Mouse (Mus musculus): ENCODE data around the gene Flt3.

Flt3 gene

GRCm38 (mm10) chr5:147410585-147410984, 10.3 kb upstream of the Flt3 start:
- DNase-seq (ENCODE audit: low read depth, low spot score), result no peak

- no peak for DNase-seq (ENCODE audit: low read depth, low spot score)
Measured at GRCm38 (mm10) chr5:147408731-147409130, 8.4 kb upstream of the Flt3 start.

GRCm38 (mm10) chr5:147406135-147406534, 5.8 kb upstream of the Flt3 start:
- no peak for DNase-seq (ENCODE audit: low read depth, low spot score)

- DNase-seq (ENCODE audit: low read depth, low spot score), result no peak
Measured at GRCm38 (mm10) chr5:147402505-147402904, 2.2 kb upstream of the Flt3 start.

GRCm38 (mm10) chr5:147401024-147401423, 735 bp upstream of the Flt3 start:
- DNase-seq (ENCODE audit: low read depth, low spot score), result no peak

- DNase-seq (ENCODE audit: low read depth, low spot score), result no peak
Measured at GRCm38 (mm10) chr5:147400505-147400979, 253 bp upstream of the Flt3 start.

GRCm38 (mm10) chr5:147395050-147395449, 5.2 kb downstream of the Flt3 start:
- no peak for DNase-seq (ENCODE audit: low read depth, low spot score)

- DNase-seq (ENCODE audit: low read depth, low spot score), result no peak
Measured at GRCm38 (mm10) chr5:147392667-147393213, 7.5 kb downstream of the Flt3 start.

GRCm38 (mm10) chr5:147390772-147391171, 9.5 kb downstream of the Flt3 start:
- no peak for DNase-seq (ENCODE audit: low read depth, low spot score)

GRCm38 (mm10) chr5:147389052-147389451, 11.2 kb downstream of the Flt3 start:
- DNase-seq (ENCODE audit: low read depth, low spot score), result no peak

- no peak for DNase-seq (ENCODE audit: low read depth, low spot score)
Measured at GRCm38 (mm10) chr5:147388376-147389008, 11.8 kb downstream of the Flt3 start.

- no peak for DNase-seq (ENCODE audit: low read depth, low spot score)
Measured at GRCm38 (mm10) chr5:147386865-147387264, 13.4 kb downstream of the Flt3 start.

GRCm38 (mm10) chr5:147381396-147381795, 18.9 kb downstream of the Flt3 start:
- no peak for DNase-seq (ENCODE audit: low read depth, low spot score)

GRCm38 (mm10) chr5:147379481-147379880, 20.8 kb downstream of the Flt3 start:
- DNase-seq (ENCODE audit: low read depth, low spot score), result no peak

GRCm38 (mm10) chr5:147370276-147370675, 30.0 kb downstream of the Flt3 start:
- DNase-seq (ENCODE audit: low read depth, low spot score), result no peak

- DNase-seq (ENCODE audit: low read depth, low spot score), result no peak
Measured at GRCm38 (mm10) chr5:147368221-147368620, 32.1 kb downstream of the Flt3 start.

- no peak for DNase-seq (ENCODE audit: low read depth, low spot score)
Measured at GRCm38 (mm10) chr5:147365995-147366765, 34.1 kb downstream of the Flt3 start.

GRCm38 (mm10) chr5:147363054-147363453, 37.2 kb downstream of the Flt3 start:
- no peak for DNase-seq (ENCODE audit: low read depth, low spot score)

GRCm38 (mm10) chr5:147358481-147358880, 41.8 kb downstream of the Flt3 start:
- no peak for DNase-seq (ENCODE audit: low read depth, low spot score)

GRCm38 (mm10) chr5:147357536-147357935, 42.8 kb downstream of the Flt3 start:
- no peak for DNase-seq (ENCODE audit: low read depth, low spot score)

GRCm38 (mm10) chr5:147356260-147357055, 43.8 kb downstream of the Flt3 start:
- DNase-seq (ENCODE audit: low read depth, low spot score), result no peak

- no peak for DNase-seq (ENCODE audit: low read depth, low spot score)
Measured at GRCm38 (mm10) chr5:147355788-147356187, 44.5 kb downstream of the Flt3 start.

Measured in telencephalon, adult 2 months (tissue).